Mouse (Mus musculus): ENCODE measurements around the gene Stambpl1. TPM values are rescaled to one million over a fixed set of nuclear protein-coding genes. Genes with fewer than 3 reads are reported as not detected.

Stambpl1 gene
- 8.0 and 8.5 TPM in 2 replicates for polyA plus RNA-seq (2016; fragmentation: Nextera tagmentation; extraction: Ambion mirVana)

DNA sequence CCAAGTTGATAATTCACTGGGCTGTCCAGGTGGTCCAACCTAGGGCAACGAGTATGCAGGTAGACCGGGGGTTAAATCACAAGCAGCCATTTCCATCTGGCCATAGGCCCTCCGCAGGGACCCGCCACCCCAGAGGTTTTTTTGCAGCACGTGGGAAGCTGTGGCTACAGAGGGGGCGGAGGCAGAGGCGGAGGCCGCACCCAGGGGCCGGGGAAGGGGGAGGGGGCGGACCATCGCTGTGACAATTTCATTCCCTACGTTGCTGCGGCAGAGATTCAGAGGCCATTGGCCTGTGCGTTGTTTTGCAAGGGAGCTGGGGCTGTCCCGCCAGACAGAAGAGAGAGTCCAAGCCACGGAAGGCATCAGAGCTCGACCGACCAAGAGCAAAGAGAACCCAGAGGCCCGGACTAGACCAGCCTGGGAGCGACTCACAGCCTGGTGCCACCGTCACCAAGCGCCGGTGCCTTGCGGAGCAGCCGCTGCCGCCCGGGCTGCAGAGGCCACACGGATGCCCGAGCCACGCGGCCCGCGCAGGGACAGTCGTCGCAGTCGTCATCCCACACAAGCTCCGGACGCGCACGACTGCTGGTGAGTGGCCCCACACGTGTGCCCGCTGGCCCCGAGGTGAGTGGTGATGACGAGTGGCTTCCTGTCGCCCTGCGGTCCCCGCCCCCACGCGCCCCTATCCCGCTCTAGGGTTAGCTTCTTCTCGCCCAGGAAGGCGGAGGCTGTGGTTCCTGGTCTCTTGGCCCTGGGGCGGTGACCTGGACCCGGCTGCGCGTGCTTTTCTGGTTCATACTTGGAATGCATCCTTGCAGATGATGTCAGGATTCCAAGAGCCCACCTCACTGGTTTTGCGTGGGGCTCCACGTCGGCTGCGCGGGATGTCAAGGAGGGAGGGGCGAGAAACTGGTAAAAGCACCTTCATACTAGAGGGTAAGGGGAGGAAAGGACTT is at the start of gene Stambpl1:
Gene Stambpl1, plus strand, starts transcription at position 222 of the 956 bp plus-strand sequence.
- Histone ChIP-seq H3K9me3 (no peaks in the 10 kb centered on the region), H3K27ac (no peak within 1 kb of the TSS; the same call in 1 of the 2 replicates), H3K36me3 (no peaks in the 10 kb centered on the region), H3K4me2 (replicated peaks) (peak within 1 kb of the TSS; percentile 82), H3K4me3 (peak within 1 kb of the TSS; percentile 57), H3K9ac (peak within 1 kb of the TSS; percentile 55), H3K27me3 (0 out of 2 replicates have a peak, but pooled peaks cover 6% of the 10 kb centered on the region), H3K4me1 (0 out of 2 replicates have a peak, but pooled peaks cover 7% of the 10 kb centered on the region)
- under 1% methylated on average over 61 of the region's 62 CpGs for WGBS
- peak; percentile 79 for ATAC-seq (ENCODE audit: insufficient number of reproducible peaks, insufficient read depth, low FRiP score, low TSS enrichment)

DNA sequence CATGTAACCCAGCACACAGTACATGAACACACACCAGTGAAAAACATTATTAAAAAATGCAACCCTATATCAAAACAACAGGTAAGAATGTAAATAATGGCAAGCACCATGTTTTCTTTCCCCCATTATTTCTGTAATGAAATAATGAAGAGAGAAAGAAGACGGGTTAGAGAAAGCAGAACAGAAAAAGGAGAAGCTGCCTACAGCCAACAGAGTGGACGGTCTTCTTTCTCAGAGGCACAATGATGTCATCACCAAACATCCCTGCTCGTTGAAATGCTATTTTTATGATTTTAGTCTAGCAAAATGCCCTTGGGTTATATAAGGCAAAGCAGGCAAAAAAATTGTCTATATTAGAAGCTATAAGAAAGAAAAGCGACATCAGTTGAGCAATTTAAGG is 43.6 kb upstream of the Stambpl1 start:
- no peak for ATAC-seq (ENCODE audit: insufficient number of reproducible peaks, insufficient read depth, low FRiP score, low TSS enrichment)
- no peak overlapping the region for H3K9ac ChIP-seq
- H3K36me3 ChIP-seq, result no peaks in the 10 kb centered on the region
- no peak overlapping the region for H3K27ac ChIP-seq
- no peak overlapping the region for H3K4me2 ChIP-seq (replicated peaks)
- no peaks in the 10 kb centered on the region for H3K27me3 ChIP-seq
- no peaks in the 10 kb centered on the region for H3K9me3 ChIP-seq
- no peaks in the 10 kb centered on the region for H3K4me1 ChIP-seq
- WGBS, result 77% methylated on average over 4 of the region's 4 CpGs
- no peak overlapping the region for H3K4me3 ChIP-seq

DNA sequence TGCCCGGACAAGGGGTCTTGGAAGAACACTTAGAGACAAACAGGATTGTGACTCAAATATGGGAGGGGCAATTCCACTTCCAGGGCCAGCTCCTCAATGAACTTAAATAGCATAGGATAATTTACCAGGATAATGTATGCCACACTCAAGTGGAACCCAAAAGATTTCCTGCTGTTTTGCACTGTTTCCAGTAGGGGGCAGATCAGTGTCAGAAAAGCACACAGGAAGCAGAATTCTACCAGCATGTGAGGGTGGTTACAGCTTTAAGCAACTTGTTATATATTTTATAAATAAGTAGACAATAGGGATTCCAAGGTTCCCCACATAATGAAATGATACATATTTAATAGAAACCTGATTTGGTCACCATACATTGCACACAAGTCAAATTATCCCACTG is 40.1 kb upstream of the Stambpl1 start:
- Histone ChIP-seq H3K4me3 (no peak overlapping the region), H3K27me3 (no peaks in the 10 kb centered on the region), H3K9me3 (no peaks in the 10 kb centered on the region), H3K4me2 (replicated peaks) (no peak overlapping the region), H3K36me3 (no peaks in the 10 kb centered on the region), H3K27ac (no peak overlapping the region), H3K9ac (no peak overlapping the region), H3K4me1 (no peaks in the 10 kb centered on the region)
- WGBS, result 82% methylated on average over 1 of the region's 1 CpGs
- ATAC-seq (ENCODE audit: insufficient number of reproducible peaks, insufficient read depth, low FRiP score, low TSS enrichment), result no peak

DNA sequence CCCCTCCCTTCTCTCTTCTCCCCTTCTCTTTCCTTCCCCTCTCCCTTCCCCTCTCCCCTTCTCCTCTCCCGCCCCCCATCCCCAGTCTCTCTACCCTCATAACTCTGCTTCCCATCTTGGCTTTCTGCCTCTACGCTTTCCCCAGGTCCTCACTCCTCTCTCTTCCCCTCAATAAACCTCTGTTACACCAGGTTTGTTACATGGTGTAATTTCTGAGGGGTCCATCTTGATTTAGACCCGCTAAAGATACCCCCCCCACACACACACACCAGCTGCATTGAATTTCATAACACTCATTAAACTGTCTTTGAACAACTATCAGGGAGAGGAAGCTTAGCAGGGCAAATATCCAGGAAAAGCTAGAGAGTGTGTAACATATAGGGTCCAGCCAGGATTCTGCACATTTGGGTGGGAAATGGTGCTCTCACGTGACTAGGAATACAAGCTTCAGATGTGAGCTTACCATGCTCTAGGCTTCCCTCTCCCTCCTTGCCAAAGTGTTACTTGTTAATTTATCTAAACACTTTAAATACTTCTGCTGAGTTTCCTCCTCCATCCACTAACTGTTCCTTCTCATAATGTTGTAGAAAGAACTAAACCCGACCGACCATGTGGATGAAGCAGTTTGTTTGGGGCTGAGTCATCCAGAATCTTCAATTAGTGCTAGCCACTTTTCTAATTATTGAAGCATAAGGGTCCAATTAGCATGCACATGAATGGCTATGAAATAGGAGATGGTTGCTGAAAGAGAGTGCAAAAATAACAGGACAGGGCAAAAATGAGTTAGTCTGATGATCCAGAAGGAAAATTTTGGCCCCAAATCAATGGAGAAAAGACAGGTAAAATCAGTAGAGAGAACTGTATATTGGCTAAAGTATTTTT is 38.5 kb upstream of the Stambpl1 start:
- Histone ChIP-seq H3K9me3 (no peaks in the 10 kb centered on the region), H3K9ac (no peak overlapping the region), H3K4me2 (replicated peaks) (no peak overlapping the region), H3K4me3 (no peak overlapping the region), H3K27ac (no peak overlapping the region), H3K27me3 (no peaks in the 10 kb centered on the region), H3K36me3 (no peaks in the 10 kb centered on the region), H3K4me1 (no peaks in the 10 kb centered on the region)
- ATAC-seq (ENCODE audit: insufficient number of reproducible peaks, insufficient read depth, low FRiP score, low TSS enrichment), result no peak
- 49% methylated on average over 6 of the region's 6 CpGs for WGBS

DNA sequence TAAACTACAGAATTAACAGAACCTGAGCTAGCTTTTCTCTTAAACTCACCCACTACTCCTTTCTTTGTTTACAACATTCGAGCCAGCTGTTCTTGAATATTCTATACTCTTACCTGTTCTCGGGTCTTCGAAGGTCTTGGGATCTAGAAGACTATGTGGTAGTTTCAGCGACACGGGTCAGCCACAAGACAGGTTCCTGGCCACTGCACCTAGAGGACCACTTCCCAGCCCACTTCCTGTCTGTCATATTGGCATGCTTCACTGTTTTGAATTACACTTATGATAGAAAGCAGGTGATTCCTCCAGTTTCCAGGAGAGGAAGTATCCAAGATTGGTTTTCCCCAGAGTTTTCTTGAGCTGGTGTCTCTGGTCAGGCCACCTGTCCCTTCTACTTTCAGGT is 29.3 kb upstream of the Stambpl1 start:
- Histone ChIP-seq H3K4me1 (no peaks in the 10 kb centered on the region), H3K36me3 (no peaks in the 10 kb centered on the region), H3K27ac (no peak overlapping the region), H3K4me3 (no peak overlapping the region), H3K9me3 (no peaks in the 10 kb centered on the region), H3K27me3 (no peaks in the 10 kb centered on the region), H3K9ac (no peak overlapping the region), H3K4me2 (replicated peaks) (no peak overlapping the region)
- 85% methylated on average over 5 of the region's 5 CpGs for WGBS
- ATAC-seq (ENCODE audit: insufficient number of reproducible peaks, insufficient read depth, low FRiP score, low TSS enrichment), result no peak

DNA sequence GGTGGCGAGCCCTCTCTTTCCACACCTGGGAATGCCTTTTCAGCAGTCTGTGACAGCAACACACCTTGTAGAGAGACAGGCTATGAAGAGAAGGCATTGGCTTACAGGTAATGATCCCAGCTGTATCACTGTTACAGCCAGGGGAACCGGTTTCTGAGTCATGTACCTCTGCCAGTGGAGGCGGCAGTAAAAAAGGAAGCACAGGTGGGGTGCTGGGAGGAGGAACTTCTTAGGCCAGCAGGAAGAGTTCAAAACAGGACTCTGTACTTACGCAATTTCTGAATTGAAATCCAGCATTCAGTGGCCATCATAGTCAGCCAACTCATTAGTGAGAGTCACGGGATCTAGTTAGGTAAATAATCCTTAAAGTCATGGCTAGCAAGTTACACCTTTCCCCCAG is 26.1 kb upstream of the Stambpl1 start, which contains the start of gene Ankrd22:
Gene Ankrd22, minus strand, starts transcription at position 163 of the 400 bp plus-strand sequence.
- no peak within 1 kb of the TSS for H3K27ac ChIP-seq
- ATAC-seq (ENCODE audit: insufficient number of reproducible peaks, insufficient read depth, low FRiP score, low TSS enrichment), result no peak

DNA sequence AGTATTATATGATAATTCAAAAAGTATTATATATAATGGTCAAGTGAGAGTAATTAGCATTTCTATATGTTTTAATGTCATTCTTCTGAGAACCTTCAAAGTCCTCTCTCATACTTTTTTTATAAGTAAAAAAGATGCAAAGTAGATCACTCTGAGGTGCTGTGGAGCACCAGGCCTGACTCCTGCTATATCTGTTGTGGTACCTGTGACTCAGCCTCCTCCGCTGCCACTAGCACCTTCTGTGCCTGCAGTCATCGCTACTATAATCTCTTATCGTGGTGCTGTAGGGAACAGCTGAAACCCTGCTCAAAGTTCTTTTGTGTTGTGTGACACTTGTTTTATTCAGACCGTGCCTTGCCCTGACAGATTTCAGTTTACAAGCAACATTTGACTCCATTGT is 25.6 kb upstream of the Stambpl1 start:
- no peak for ATAC-seq (ENCODE audit: insufficient number of reproducible peaks, insufficient read depth, low FRiP score, low TSS enrichment)
- Histone ChIP-seq H3K4me1 (no peaks in the 10 kb centered on the region), H3K36me3 (no peaks in the 10 kb centered on the region), H3K27me3 (no peaks in the 10 kb centered on the region), H3K9ac (no peak overlapping the region), H3K9me3 (no peaks in the 10 kb centered on the region), H3K4me3 (no peak overlapping the region), H3K4me2 (replicated peaks) (no peak overlapping the region), H3K27ac (no peak overlapping the region)
- 84% methylated on average over 4 of the region's 4 CpGs for WGBS

More for the DNA sequence above, 26.1 kb upstream of the Stambpl1 start, which contains the start of gene Ankrd22:
- Histone ChIP-seq H3K9ac (no peak within 1 kb of the TSS), H3K4me2 (replicated peaks) (no peak within 1 kb of the TSS), H3K9me3 (no peaks in the 10 kb centered on the region), H3K4me1 (no peaks in the 10 kb centered on the region), H3K4me3 (no peak within 1 kb of the TSS), H3K36me3 (no peaks in the 10 kb centered on the region), H3K27me3 (no peaks in the 10 kb centered on the region)
- WGBS, result 70% methylated on average over 5 of the region's 5 CpGs

DNA sequence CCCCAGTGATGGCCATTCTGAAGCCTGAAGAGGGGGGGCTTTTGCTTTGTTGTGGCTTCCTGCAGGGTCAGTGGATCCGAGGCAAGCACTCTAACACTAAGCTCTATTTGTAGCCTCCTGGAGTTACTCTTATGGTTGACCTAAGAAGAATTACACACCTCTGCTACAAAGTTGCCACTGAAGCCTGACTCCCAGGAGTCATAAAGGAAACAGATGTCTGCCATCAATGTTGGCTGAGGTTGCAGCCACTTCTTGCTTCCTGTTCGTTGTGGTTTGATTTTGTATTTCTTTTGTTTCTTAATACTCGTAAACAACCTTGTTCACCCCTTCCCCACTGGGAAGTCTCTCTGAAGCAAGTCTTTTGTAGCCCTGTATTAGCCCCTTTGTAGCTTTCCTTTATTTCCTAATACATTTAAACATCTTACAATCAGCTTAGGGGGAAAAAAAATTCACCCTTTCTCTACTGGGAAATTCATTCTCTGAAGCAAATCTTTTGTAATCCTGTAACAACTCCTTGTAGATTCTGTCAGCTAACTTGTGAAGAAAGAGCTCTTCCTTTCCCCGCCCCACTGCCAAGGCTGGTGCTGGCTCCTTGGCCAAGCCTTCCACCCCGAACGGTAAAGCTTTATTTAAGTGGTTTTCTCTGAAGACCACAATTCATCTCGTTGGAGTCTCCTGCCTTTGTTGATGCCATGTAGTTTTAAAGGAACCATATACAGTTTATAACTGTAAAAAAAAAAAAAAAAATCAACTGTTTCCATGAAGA is 23.9 kb upstream of the Stambpl1 start:
- Histone ChIP-seq H3K4me3 (no peak overlapping the region), H3K4me2 (replicated peaks) (no peak overlapping the region), H3K27ac (no peak overlapping the region), H3K27me3 (no peaks in the 10 kb centered on the region), H3K9me3 (no peaks in the 10 kb centered on the region), H3K9ac (no peak overlapping the region), H3K4me1 (no peaks in the 10 kb centered on the region), H3K36me3 (no peaks in the 10 kb centered on the region)
- 60% methylated on average over 7 of the region's 7 CpGs for WGBS
- no peak for ATAC-seq (ENCODE audit: insufficient number of reproducible peaks, insufficient read depth, low FRiP score, low TSS enrichment)

DNA sequence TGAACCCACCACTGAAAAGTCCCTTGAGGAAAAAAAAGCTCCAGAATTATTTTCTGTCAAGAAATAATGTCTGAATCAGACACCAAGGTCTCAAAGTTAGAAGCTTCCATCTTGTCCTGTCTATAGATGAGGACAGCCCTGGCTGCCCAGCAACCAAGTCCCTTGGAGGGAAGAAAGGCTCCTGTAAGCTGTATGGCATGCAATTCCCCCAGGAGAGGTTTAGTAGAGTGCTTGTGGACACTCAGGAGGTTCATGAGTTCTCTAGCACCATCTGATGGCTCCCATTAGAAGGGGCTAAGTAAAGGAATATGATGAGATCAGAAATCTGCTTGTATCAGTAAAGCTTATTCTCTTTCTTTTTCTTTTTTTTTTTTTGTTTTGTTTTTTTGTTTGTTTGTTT is 22.9 kb upstream of the Stambpl1 start:
- H3K36me3 ChIP-seq, result no peaks in the 10 kb centered on the region
- H3K9me3 ChIP-seq, result no peaks in the 10 kb centered on the region
- H3K4me3 ChIP-seq, result no peak overlapping the region
- no peak for ATAC-seq (ENCODE audit: insufficient number of reproducible peaks, insufficient read depth, low FRiP score, low TSS enrichment)
- peaks cover 3% of the 10 kb centered on the region; the same call in 1 of the 2 replicates for H3K4me1 ChIP-seq
- H3K27me3 ChIP-seq, result no peaks in the 10 kb centered on the region
- no peak overlapping the region for H3K9ac ChIP-seq
- H3K27ac ChIP-seq, result no peak overlapping the region
- H3K4me2 ChIP-seq (replicated peaks), result no peak overlapping the region

DNA sequence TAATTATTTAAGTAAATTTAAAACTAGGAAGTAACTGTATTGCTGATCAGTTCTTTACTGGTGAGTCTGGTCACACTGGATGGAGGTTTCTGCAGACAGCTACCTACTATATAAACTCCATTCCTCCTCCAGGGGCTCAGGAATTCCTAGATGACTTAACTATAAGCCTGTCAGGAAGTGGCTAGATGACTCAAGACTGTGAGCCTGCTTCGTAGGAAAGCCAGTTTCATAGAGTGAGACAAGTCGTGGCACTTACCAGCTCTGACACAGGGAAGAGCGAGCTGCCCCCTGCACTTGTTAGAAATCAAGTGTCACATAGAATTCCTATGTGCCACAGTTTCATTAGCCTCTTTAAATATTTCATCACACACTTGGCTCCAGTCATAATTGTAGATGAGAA is 20.9 kb upstream of the Stambpl1 start:
- 56% methylated on average over 3 of the region's 3 CpGs for WGBS
- Histone ChIP-seq H3K36me3 (no peaks in the 10 kb centered on the region), H3K27ac (no peak overlapping the region), H3K4me1 (peaks cover 4% of the 10 kb centered on the region; the same call in 1 of the 2 replicates), H3K4me2 (replicated peaks) (no peak overlapping the region), H3K4me3 (no peak overlapping the region), H3K9ac (no peak overlapping the region), H3K9me3 (no peaks in the 10 kb centered on the region), H3K27me3 (no peaks in the 10 kb centered on the region)
- ATAC-seq (ENCODE audit: insufficient number of reproducible peaks, insufficient read depth, low FRiP score, low TSS enrichment), result no peak

DNA sequence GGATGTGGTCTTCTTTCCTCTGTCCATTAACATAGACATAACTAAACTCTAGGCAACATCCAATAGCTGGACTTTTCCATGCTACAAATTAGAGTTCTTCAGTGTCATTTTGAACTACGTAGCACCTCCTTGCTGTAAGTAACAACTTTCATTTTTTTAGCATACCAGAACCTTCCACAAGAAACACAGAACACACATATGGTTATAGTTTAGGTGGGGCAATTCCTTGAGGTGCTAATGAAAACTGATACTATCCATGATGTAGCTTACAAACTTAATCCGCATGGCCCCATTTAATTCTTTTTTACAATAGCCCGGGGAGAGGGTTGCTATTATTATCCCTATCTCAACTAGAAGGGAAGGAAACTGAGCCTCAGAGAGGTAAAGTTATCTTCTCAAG is 18.0 kb upstream of the Stambpl1 start:
- Histone ChIP-seq H3K36me3 (no peaks in the 10 kb centered on the region), H3K27ac (no peak overlapping the region), H3K4me3 (no peak overlapping the region), H3K27me3 (no peaks in the 10 kb centered on the region), H3K9me3 (no peaks in the 10 kb centered on the region), H3K4me1 (peaks cover 4% of the 10 kb centered on the region; the same call in 1 of the 2 replicates), H3K4me2 (replicated peaks) (no peak overlapping the region), H3K9ac (no peak overlapping the region)
- 35% methylated on average over 3 of the region's 3 CpGs for WGBS
- no peak for ATAC-seq (ENCODE audit: insufficient number of reproducible peaks, insufficient read depth, low FRiP score, low TSS enrichment)
